Mouse (Mus musculus): Measurements from ENCODE around the gene Wasf2. TPM values are rescaled to one million over a fixed set of nuclear protein-coding genes. Genes with fewer than 3 reads are reported as not detected.
A peak's percentile ranks its signal among the peaks of the same experiment; 100 is the strongest.

The Wasf2 gene
- polyA plus RNA-seq, 1 experiment from 2014 or later: 23.9 TPM

- H3K4me1 ChIP-seq (replicated peaks; ENCODE audit: control insufficient read depth, insufficient read depth, low read length): 0 out of 2 replicates have a peak, but pooled peaks cover 5% of the 10 kb centered on the region
- no peaks in the 10 kb centered on the region for H3K36me3 ChIP-seq (replicated peaks; ENCODE audit: control insufficient read depth, insufficient read depth)
- H3K27ac ChIP-seq: no peak overlapping the region
- no peak overlapping the region; the same call in 1 of the 2 replicates for H3K9ac ChIP-seq
- peak overlapping the region; percentile 69 for H3K4me2 ChIP-seq (replicated peaks)
- peak overlapping the region; percentile 45 for H3K4me3 ChIP-seq (replicated peaks; ENCODE audit: low read length)
- WGBS: 37% methylated on average over 11 of the region's 11 CpGs
- H3K9me3 ChIP-seq (ENCODE audit: control insufficient read depth, low read length): no peaks in the 10 kb centered on the region
- DNase-seq (ENCODE audit: low spot score): no peak
- no peak for ATAC-seq (ENCODE audit: low FRiP score)
- peaks cover 56% of the 10 kb centered on the region for H3K27me3 ChIP-seq (ENCODE audit: control insufficient read depth, insufficient read depth, low read length)
Measured at GRCm38 (mm10) chr4:133241910-133242309, 111.6 kb downstream of the Wasf2 start.

GRCm38 (mm10) chr4:133242710-133243109 is 112.4 kb downstream of the Wasf2 start:
- ATAC-seq (ENCODE audit: low FRiP score) (no peak), DNase-seq (ENCODE audit: low spot score) (no peak)
- Histone ChIP-seq H3K27ac (no peak overlapping the region), H3K36me3 (replicated peaks; ENCODE audit: control insufficient read depth, insufficient read depth) (no peaks in the 10 kb centered on the region), H3K9me3 (ENCODE audit: control insufficient read depth, low read length) (no peaks in the 10 kb centered on the region), H3K27me3 (ENCODE audit: control insufficient read depth, insufficient read depth, low read length) (peaks cover 64% of the 10 kb centered on the region), H3K4me2 (replicated peaks) (no peak overlapping the region), H3K9ac (no peak overlapping the region), H3K4me3 (replicated peaks; ENCODE audit: low read length) (no peak overlapping the region), H3K4me1 (replicated peaks; ENCODE audit: control insufficient read depth, insufficient read depth, low read length) (0 out of 2 replicates have a peak, but pooled peaks cover 5% of the 10 kb centered on the region)
- 50% methylated on average over 9 of the region's 9 CpGs for WGBS

GRCm38 (mm10) chr4:133243538-133243937 is 113.2 kb downstream of the Wasf2 start:
- no peaks in the 10 kb centered on the region for H3K9me3 ChIP-seq (ENCODE audit: control insufficient read depth, low read length)
- no peak overlapping the region for H3K4me3 ChIP-seq (replicated peaks; ENCODE audit: low read length)
- H3K36me3 ChIP-seq (replicated peaks; ENCODE audit: control insufficient read depth, insufficient read depth): no peaks in the 10 kb centered on the region
- H3K27ac ChIP-seq: no peak overlapping the region
- ATAC-seq (ENCODE audit: low FRiP score) (no peak), DNase-seq (ENCODE audit: low spot score) (no peak)
- H3K27me3 ChIP-seq (ENCODE audit: control insufficient read depth, insufficient read depth, low read length): peaks cover 69% of the 10 kb centered on the region
- H3K4me2 ChIP-seq (replicated peaks): no peak overlapping the region
- H3K4me1 ChIP-seq (replicated peaks; ENCODE audit: control insufficient read depth, insufficient read depth, low read length): 0 out of 2 replicates have a peak, but pooled peaks cover 5% of the 10 kb centered on the region
- no peak overlapping the region for H3K9ac ChIP-seq
- 50% methylated on average over 13 of the region's 13 CpGs for WGBS

- no peaks in the 10 kb centered on the region for H3K36me3 ChIP-seq (replicated peaks; ENCODE audit: control insufficient read depth, insufficient read depth)
- ATAC-seq (ENCODE audit: low FRiP score): no peak
- H3K27ac ChIP-seq: no peak overlapping the region
- no peak overlapping the region for H3K4me2 ChIP-seq (replicated peaks)
- no peak overlapping the region for H3K4me3 ChIP-seq (replicated peaks; ENCODE audit: low read length)
- no peak for DNase-seq (ENCODE audit: low spot score)
- no peak overlapping the region for H3K9ac ChIP-seq
- no peaks in the 10 kb centered on the region for H3K9me3 ChIP-seq (ENCODE audit: control insufficient read depth, low read length)
- H3K4me1 ChIP-seq (replicated peaks; ENCODE audit: control insufficient read depth, insufficient read depth, low read length): 0 out of 2 replicates have a peak, but pooled peaks cover 5% of the 10 kb centered on the region
- WGBS: 94% methylated on average over 1 of the region's 1 CpGs
- peaks cover 72% of the 10 kb centered on the region for H3K27me3 ChIP-seq (ENCODE audit: control insufficient read depth, insufficient read depth, low read length)
Measured at GRCm38 (mm10) chr4:133244289-133244688, 114.0 kb downstream of the Wasf2 start.

- Histone ChIP-seq H3K4me2 (replicated peaks) (no peak overlapping the region), H3K9ac (no peak overlapping the region), H3K36me3 (replicated peaks; ENCODE audit: control insufficient read depth, insufficient read depth) (no peaks in the 10 kb centered on the region), H3K27me3 (ENCODE audit: control insufficient read depth, insufficient read depth, low read length) (peaks cover 72% of the 10 kb centered on the region), H3K9me3 (ENCODE audit: control insufficient read depth, low read length) (no peaks in the 10 kb centered on the region), H3K4me1 (replicated peaks; ENCODE audit: control insufficient read depth, insufficient read depth, low read length) (peaks cover 8% of the 10 kb centered on the region), H3K27ac (no peak overlapping the region), H3K4me3 (replicated peaks; ENCODE audit: low read length) (no peak overlapping the region)
- DNase-seq (ENCODE audit: low spot score) (no peak), ATAC-seq (ENCODE audit: low FRiP score) (no peak)
- 29% methylated on average over 15 of the region's 15 CpGs for WGBS
Measured at GRCm38 (mm10) chr4:133247072-133247471, 116.8 kb downstream of the Wasf2 start.

- DNase-seq (ENCODE audit: low spot score) (no peak), ATAC-seq (ENCODE audit: low FRiP score) (no peak)
- Histone ChIP-seq H3K36me3 (replicated peaks; ENCODE audit: control insufficient read depth, insufficient read depth) (no peaks in the 10 kb centered on the region), H3K4me2 (replicated peaks) (no peak overlapping the region), H3K9me3 (ENCODE audit: control insufficient read depth, low read length) (no peaks in the 10 kb centered on the region), H3K27me3 (ENCODE audit: control insufficient read depth, insufficient read depth, low read length) (peaks cover 71% of the 10 kb centered on the region), H3K9ac (no peak overlapping the region), H3K4me3 (replicated peaks; ENCODE audit: low read length) (no peak overlapping the region), H3K27ac (no peak overlapping the region), H3K4me1 (replicated peaks; ENCODE audit: control insufficient read depth, insufficient read depth, low read length) (peaks cover 8% of the 10 kb centered on the region)
- WGBS: 82% methylated on average over 13 of the region's 13 CpGs
Measured at GRCm38 (mm10) chr4:133247806-133248449, 117.6 kb downstream of the Wasf2 start.

Small RNA genes lying within 50 kb of the gene (microRNA-seq; reads per million reads assigned to microRNA genes)
- 0.65 reads per million for gene Mir7017

Other genes with a start within 250 kb of the Wasf2 start
- 165 and 181 TPM in 2 replicates for gene Stx12, start 246.0 kb upstream of the Wasf2 start, polyA plus RNA-seq (2014; fragmentation: Nextera tagmentation; extraction: Ambion mirVana)
- gene Fam76a, start 207.9 kb upstream of the Wasf2 start, polyA plus RNA-seq (2014; fragmentation: Nextera tagmentation; extraction: Ambion mirVana): 37.7 and 39.5 TPM in 2 replicates
- gene Fgr, start 156.4 kb upstream of the Wasf2 start, polyA plus RNA-seq (2014; fragmentation: Nextera tagmentation; extraction: Ambion mirVana): 0.14 and 0.17 TPM in 2 replicates
- gene Ahdc1, start 119.2 kb upstream of the Wasf2 start, polyA plus RNA-seq (2014; fragmentation: Nextera tagmentation; extraction: Ambion mirVana): 12.9 and 13.4 TPM in 2 replicates
- gene Cd164l2, start 81.6 kb downstream of the Wasf2 start, polyA plus RNA-seq (2014; fragmentation: Nextera tagmentation; extraction: Ambion mirVana): 2.2 TPM in 2 replicates
- 1.5 and 2.3 TPM in 2 replicates for gene Gpr3, start 82.0 kb downstream of the Wasf2 start, polyA plus RNA-seq (2014; fragmentation: Nextera tagmentation; extraction: Ambion mirVana)
- 1.7 and 3.0 TPM in 2 replicates for gene Map3k6, start 110.3 kb downstream of the Wasf2 start, polyA plus RNA-seq (2014; fragmentation: Nextera tagmentation; extraction: Ambion mirVana)
- 0.26 and 0.43 TPM in 2 replicates for gene Sytl1, start 132.6 kb downstream of the Wasf2 start, polyA plus RNA-seq (2014; fragmentation: Nextera tagmentation; extraction: Ambion mirVana)
- gene Tmem222, start 147.3 kb downstream of the Wasf2 start, polyA plus RNA-seq (2014; fragmentation: Nextera tagmentation; extraction: Ambion mirVana): 119 and 121 TPM in 2 replicates
- gene Wdtc1, start 223.0 kb downstream of the Wasf2 start, polyA plus RNA-seq (2014; fragmentation: Nextera tagmentation; extraction: Ambion mirVana): 25.6 and 27.0 TPM in 2 replicates
- 8.5 and 9.0 TPM in 2 replicates for gene Slc9a1, start 239.2 kb downstream of the Wasf2 start, polyA plus RNA-seq (2014; fragmentation: Nextera tagmentation; extraction: Ambion mirVana)

Data from hindbrain, embryonic 14.5 days (tissue).